17 mouse cellular contexts compared by ENCODE assay signal in the genomic region with DNA sequence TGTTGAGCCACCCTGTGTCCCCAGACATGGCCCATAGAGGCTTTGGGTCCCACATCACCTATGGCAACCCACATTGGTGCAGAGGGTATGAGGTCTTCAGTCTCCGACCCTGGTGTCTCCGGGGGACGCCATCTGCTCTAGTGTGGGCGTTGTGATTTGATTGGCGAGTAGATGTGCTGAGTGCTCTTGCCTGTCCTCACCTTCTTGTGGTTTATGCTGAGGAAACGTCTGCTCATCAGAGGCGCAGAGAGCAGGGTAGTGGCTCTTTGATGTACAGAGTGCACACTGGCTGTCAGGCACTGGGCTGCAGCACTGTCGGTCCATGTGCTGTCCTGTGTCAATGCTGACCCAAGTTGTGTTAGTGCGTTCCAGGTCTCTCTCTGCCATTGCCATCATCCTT. TPM values are rescaled to one million over a fixed set of nuclear protein-coding genes. Genes with fewer than 3 reads are reported as not detected.
A peak's percentile ranks its signal among the peaks of the same experiment; 100 is the strongest.
DNase-seq lines count a peak whose midpoint lies in the region; ATAC-seq lines count a peak whose summit lies in the region.
"Had no signal": no experiment of that assay in that cellular context is flagged by ENCODE, and none has a peak within 500 bp of the region (broad histone marks: within the 10 kb centered on the region; RNA-seq: fewer than 3 reads in every experiment).

No protein-coding gene starts in this region.

- DNase-seq in heart, postnatal 25 days (ENCODE audit: low spot score), result no peak
- DNase-seq in midbrain, embryonic 10.5 days (ENCODE audit: low spot score), result no peak
- DNase-seq in midbrain, embryonic 11.5 days (ENCODE audit: low spot score, missing footprints), result no peak
- DNase-seq in CD8-positive naive resting alpha-beta T cell, adult 2 months (ENCODE audit: low read depth in 2 of 2, low spot score in 2 of 2), result peak; percentile 33 to 35
- no peak for DNase-seq in layer of hippocampus, adult 9-10 months (ENCODE audit: low spot score)
- no peak for DNase-seq in right cerebral cortex, postnatal 14 days
- DNase-seq: adrenal gland, postnatal 25 days; cerebellum, postnatal 14 days; forebrain, postnatal 0 days; heart, postnatal 4 days; kidney, adult 18-20 months; liver; lung, embryonic 14.5 days had no signal

- no peaks in the 10 kb centered on the region for H3K9me3 ChIP-seq in heart, embryonic 13.5 days
- no peaks in the 10 kb centered on the region for H3K9me3 ChIP-seq in midbrain, embryonic 10.5 days (replicated peaks)
- H3K9me3 ChIP-seq in midbrain, embryonic 11.5 days (ENCODE audit: control insufficient read depth, low read length), result no peaks in the 10 kb centered on the region
- H3K9me3 ChIP-seq in megakaryocyte, embryonic 14.5 days, result no peaks in the 10 kb centered on the region

- no peak overlapping the region for H3K27ac ChIP-seq in heart, embryonic 13.5 days (replicated peaks)
- 0 out of 2 replicates have a peak overlapping the region, but pooled peaks have one; percentile 49 for H3K27ac ChIP-seq in midbrain, embryonic 10.5 days (replicated peaks)
- H3K27ac ChIP-seq in midbrain, embryonic 11.5 days (ENCODE audit: low read depth, low read length), result no peak overlapping the region
- H3K27ac ChIP-seq: macrophage had no signal

- intact Hi-C loops in heart, postnatal 25 days (cut with DNase I), result no loop called here

- no peak for ATAC-seq in heart, embryonic 13.5 days (ENCODE audit: extremely low read depth, insufficient number of reproducible peaks, low FRiP score, low TSS enrichment)
- no peak for ATAC-seq in midbrain, embryonic 11.5 days (ENCODE audit: low FRiP score)
- ATAC-seq: forebrain, postnatal 0 days had no signal

- H3K9ac ChIP-seq in heart, embryonic 13.5 days, result peak overlapping the region; percentile 3; the same call in 1 of the 2 replicates
- no peak overlapping the region for H3K9ac ChIP-seq in midbrain, embryonic 11.5 days (ENCODE audit: low read length)
- H3K9ac ChIP-seq: forebrain, postnatal 0 days; lung, embryonic 14.5 days had no signal

- H3K27me3 ChIP-seq in heart, embryonic 13.5 days (replicated peaks), result no peaks in the 10 kb centered on the region
- no peaks in the 10 kb centered on the region for H3K27me3 ChIP-seq in midbrain, embryonic 10.5 days (ENCODE audit: low read depth, poor library complexity, severe bottlenecking)
- no peaks in the 10 kb centered on the region for H3K27me3 ChIP-seq in midbrain, embryonic 11.5 days (ENCODE audit: control insufficient read depth, insufficient read depth, low read length)
- no peaks in the 10 kb centered on the region for H3K27me3 ChIP-seq in megakaryocyte, embryonic 14.5 days (replicated peaks)

- peaks cover 6% of the 10 kb centered on the region for H3K36me3 ChIP-seq in heart, embryonic 13.5 days
- peaks cover 55% of the 10 kb centered on the region for H3K36me3 ChIP-seq in midbrain, embryonic 10.5 days
- no peaks in the 10 kb centered on the region; the same call in 1 of the 2 replicates for H3K36me3 ChIP-seq in midbrain, embryonic 11.5 days (ENCODE audit: control insufficient read depth, insufficient read depth, low read length)
- peaks cover 93% of the 10 kb centered on the region for H3K36me3 ChIP-seq in megakaryocyte, embryonic 14.5 days (replicated peaks; ENCODE audit: low read length)

- WGBS in heart, embryonic 13.5 days, result 74% methylated on average over 9 of the region's 9 CpGs
- 95% methylated on average over 9 of the region's 9 CpGs for WGBS in midbrain, embryonic 10.5 days
- 83% methylated on average over 9 of the region's 9 CpGs for WGBS in midbrain, embryonic 11.5 days

- no peak overlapping the region for H3K4me3 ChIP-seq in heart, embryonic 13.5 days
- no peak overlapping the region; the same call in 1 of the 2 replicates for H3K4me3 ChIP-seq in midbrain, embryonic 10.5 days
- no peak overlapping the region for H3K4me3 ChIP-seq in midbrain, embryonic 11.5 days (ENCODE audit: low read depth, low read length)
- H3K4me3 ChIP-seq in megakaryocyte, embryonic 14.5 days (replicated peaks), result peak overlapping the region; percentile 54
- H3K4me3 ChIP-seq: erythroblast, embryonic 14.5 days had no signal

- no peak overlapping the region for H3K4me2 ChIP-seq in heart, embryonic 13.5 days
- no peak overlapping the region for H3K4me2 ChIP-seq in midbrain, embryonic 11.5 days
- H3K4me2 ChIP-seq: lung, embryonic 14.5 days had no signal

- peaks cover 67% of the 10 kb centered on the region for H3K4me1 ChIP-seq in heart, embryonic 13.5 days
- H3K4me1 ChIP-seq in midbrain, embryonic 10.5 days, result peaks cover 44% of the 10 kb centered on the region
- H3K4me1 ChIP-seq in midbrain, embryonic 11.5 days (ENCODE audit: control insufficient read depth, insufficient read depth, low read length), result peaks cover 11% of the 10 kb centered on the region
- peaks cover 95% of the 10 kb centered on the region for H3K4me1 ChIP-seq in megakaryocyte, embryonic 14.5 days

RNA-seq across cellular contexts. Expression of gene Csnk1g2, which starts 6.3 kb away (rescaled TPM):
- polyA plus RNA-seq in heart, embryonic 13.5 days (2015; fragmentation: Nextera tagmentation; extraction: Ambion mirVana), result 87.5 and 89.0 TPM in 2 replicates
- 100 to 1,000 TPM; 116 TPM for total RNA-seq in heart, postnatal 25 days (2021)
- 131 and 151 TPM in 2 replicates for polyA plus RNA-seq in midbrain, embryonic 10.5 days (2016; fragmentation: Nextera tagmentation; extraction: Ambion mirVana)
- 73.6 and 86.9 TPM in 2 replicates for polyA plus RNA-seq in midbrain, embryonic 11.5 days (2014; fragmentation: Nextera tagmentation; extraction: Ambion mirVana)
- 476 and 617 TPM in 2 replicates for polyA plus RNA-seq in megakaryocyte, embryonic 14.5 days (2012; ENCODE audit: insufficient read depth, low replicate concordance)

RNA-seq across cellular contexts. Expression of gene Gm49322, which starts 23.1 kb away (rescaled TPM):
- 1.5 and 1.7 TPM in 2 replicates for polyA plus RNA-seq in heart, embryonic 13.5 days (2015; fragmentation: Nextera tagmentation; extraction: Ambion mirVana)
- under 1 TPM; 0.52 to 0.59 TPM for total RNA-seq in heart, postnatal 25 days (2021)
- polyA plus RNA-seq in midbrain, embryonic 10.5 days (2016; fragmentation: Nextera tagmentation; extraction: Ambion mirVana), result 5.6 and 6.4 TPM in 2 replicates
- 1.9 and 2.2 TPM in 2 replicates for polyA plus RNA-seq in midbrain, embryonic 11.5 days (2014; fragmentation: Nextera tagmentation; extraction: Ambion mirVana)
- not detected in 2 replicates for polyA plus RNA-seq in megakaryocyte, embryonic 14.5 days (2012; ENCODE audit: insufficient read depth, low replicate concordance)
- polyA plus RNA-seq: macrophage had no signal

RNA-seq across cellular contexts. Expression of gene Adat3, which starts 26.2 kb away (rescaled TPM):
- polyA plus RNA-seq in heart, embryonic 13.5 days (2015; fragmentation: Nextera tagmentation; extraction: Ambion mirVana), result 4.4 and 5.6 TPM in 2 replicates
- 1 to 10 TPM in 1 of 2 experiments, under 1 TPM in 1; 0.84 to 1.2 TPM for total RNA-seq in heart, postnatal 25 days (2021)
- polyA plus RNA-seq in midbrain, embryonic 10.5 days (2016; fragmentation: Nextera tagmentation; extraction: Ambion mirVana), result 10.6 and 10.8 TPM in 2 replicates
- polyA plus RNA-seq in midbrain, embryonic 11.5 days (2014; fragmentation: Nextera tagmentation; extraction: Ambion mirVana), result 5.4 and 6.9 TPM in 2 replicates
- 5.7 and 13.7 TPM in 2 replicates for polyA plus RNA-seq in megakaryocyte, embryonic 14.5 days (2012; ENCODE audit: insufficient read depth, low replicate concordance)

RNA-seq across cellular contexts. Expression of gene Scamp4, which starts 26.3 kb away (rescaled TPM):
- 65.9 and 70.4 TPM in 2 replicates for polyA plus RNA-seq in heart, embryonic 13.5 days (2015; fragmentation: Nextera tagmentation; extraction: Ambion mirVana)
- 10 to 100 TPM; 21.0 to 21.7 TPM for total RNA-seq in heart, postnatal 25 days (2021)
- polyA plus RNA-seq in midbrain, embryonic 10.5 days (2016; fragmentation: Nextera tagmentation; extraction: Ambion mirVana), result 91.0 and 94.1 TPM in 2 replicates
- 60.2 and 62.3 TPM in 2 replicates for polyA plus RNA-seq in midbrain, embryonic 11.5 days (2014; fragmentation: Nextera tagmentation; extraction: Ambion mirVana)
- 19.2 and 31.4 TPM in 2 replicates for polyA plus RNA-seq in megakaryocyte, embryonic 14.5 days (2012; ENCODE audit: insufficient read depth, low replicate concordance)

RNA-seq across cellular contexts. Expression of gene Btbd2, which starts 27.9 kb away (rescaled TPM):
- 50.9 and 53.7 TPM in 2 replicates for polyA plus RNA-seq in heart, embryonic 13.5 days (2015; fragmentation: Nextera tagmentation; extraction: Ambion mirVana)
- 10 to 100 TPM; 41.5 to 45.8 TPM for total RNA-seq in heart, postnatal 25 days (2021)
- 70.3 and 75.2 TPM in 2 replicates for polyA plus RNA-seq in midbrain, embryonic 10.5 days (2016; fragmentation: Nextera tagmentation; extraction: Ambion mirVana)
- polyA plus RNA-seq in midbrain, embryonic 11.5 days (2014; fragmentation: Nextera tagmentation; extraction: Ambion mirVana), result 43.8 and 51.7 TPM in 2 replicates
- 91.6 and 121 TPM in 2 replicates for polyA plus RNA-seq in megakaryocyte, embryonic 14.5 days (2012; ENCODE audit: insufficient read depth, low replicate concordance)

Comparison
In these comparisons a context has a peak if more than half of its experiments do, and no peak if none do; other contexts are left out.
1. DNase-seq: peak in CD8-positive naive resting alpha-beta T cell, adult 2 months (2 of 2); none in heart, postnatal 25 days (single experiment), midbrain, embryonic 10.5 days (single experiment), midbrain, embryonic 11.5 days (single experiment), layer of hippocampus, adult 9-10 months (single experiment) and right cerebral cortex, postnatal 14 days (single experiment).